Mouse (Mus musculus): ENCODE measurements around the gene Tinagl1.

DNA sequence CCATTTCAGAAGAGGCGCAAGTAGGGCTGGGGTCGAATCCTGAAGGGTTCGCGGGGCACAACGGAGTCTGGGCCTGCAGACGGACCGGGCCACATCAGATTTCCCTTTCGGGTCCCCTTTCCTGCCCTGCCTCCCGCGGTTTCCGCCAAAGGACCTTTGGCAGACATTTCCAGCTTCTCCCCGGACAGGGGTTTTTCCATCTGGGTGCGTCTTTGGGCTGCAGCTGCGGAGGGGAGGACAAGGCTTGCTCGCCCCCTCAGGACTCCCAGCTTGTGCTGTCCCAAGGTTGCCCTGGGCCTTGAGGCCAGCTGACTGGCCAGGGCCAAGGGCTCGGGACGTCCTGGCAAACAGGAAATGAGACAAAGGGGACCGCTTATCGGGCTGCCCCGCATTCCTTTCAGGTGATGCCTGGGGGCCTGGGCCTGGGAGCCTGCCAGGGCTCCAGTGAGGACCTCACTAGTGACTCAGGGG, 11.5 kb downstream of the Tinagl1 start:
- no peak for TF ChIP-seq POLR2A (IDR thresholded peaks at IDR 0.05; ENCODE audit: insufficient read depth, low read length)
- no peak for TF ChIP-seq CTCF (IDR thresholded peaks at IDR 0.05; ENCODE audit: low read depth, low read length)
- TF ChIP-seq EP300 (IDR thresholded peaks at IDR 0.05; ENCODE audit: insufficient read depth, low read depth, low read length): no peak
